Mouse (Mus musculus): ENCODE measurements around the gene Trp63.

Gene Trp63

GRCm38 (mm10) chr16:25777501-25777900, 93.9 kb downstream of the Trp63 start:
- intact Hi-C loops (cut with DNase I), result no loop called here

- intact Hi-C loops (cut with DNase I), result no loop called here
Measured at GRCm38 (mm10) chr16:25779964-25780363, 96.4 kb downstream of the Trp63 start.

DNA sequence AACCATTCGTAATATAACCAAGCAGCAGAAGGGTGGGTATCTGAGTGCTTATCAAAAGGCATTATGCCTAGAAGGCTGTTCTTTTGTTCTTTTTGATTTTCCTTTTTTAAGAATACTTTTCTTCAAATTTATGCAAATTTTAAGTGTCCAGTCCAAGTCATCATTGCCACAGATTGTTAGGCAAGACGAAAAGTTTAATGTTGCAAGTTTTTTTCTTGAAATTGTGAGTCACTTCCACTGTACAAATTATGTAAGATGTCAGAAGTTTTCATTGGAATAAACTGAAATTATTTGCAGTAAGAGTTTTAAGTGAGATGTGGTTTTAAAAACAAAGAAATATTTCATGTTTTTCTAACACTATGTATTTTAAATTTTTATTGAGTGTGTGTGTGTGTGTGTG, 100.7 kb downstream of the Trp63 start:
- intact Hi-C loops (cut with DNase I), result no loop called here

- intact Hi-C loops (cut with DNase I), result no loop called here
Measured at GRCm38 (mm10) chr16:25786457-25786856, 102.9 kb downstream of the Trp63 start.

DNA sequence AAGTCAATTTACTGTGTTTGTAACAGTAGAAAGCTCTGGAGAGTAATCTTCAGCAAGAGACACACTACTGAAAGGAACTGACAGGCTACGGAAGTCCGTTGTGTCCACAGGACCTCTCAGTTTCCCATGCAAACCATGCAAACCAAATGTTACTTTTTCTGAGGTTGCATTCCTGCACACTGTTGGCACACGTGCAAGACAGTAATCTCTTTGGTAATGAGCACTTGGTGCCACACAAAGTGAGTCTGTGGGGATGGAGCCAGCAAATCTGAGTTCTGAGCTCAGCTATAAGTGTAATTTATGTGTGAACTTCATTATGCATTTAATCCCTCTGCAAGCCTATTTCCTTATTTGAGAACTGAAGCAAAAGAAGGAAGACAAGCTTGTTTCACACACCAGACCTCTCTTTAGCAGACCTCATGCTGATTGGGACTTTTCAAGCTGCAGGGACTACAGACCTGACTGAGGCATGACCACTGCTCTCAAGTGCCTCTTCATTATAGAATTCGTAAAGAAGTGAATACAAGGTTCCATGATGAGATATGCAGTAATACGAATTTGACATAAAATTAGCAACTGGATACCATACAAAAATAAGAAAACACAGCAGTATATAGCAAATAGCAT, 109.2 kb downstream of the Trp63 start:
- intact Hi-C loops (cut with DNase I), result no loop called here

DNA sequence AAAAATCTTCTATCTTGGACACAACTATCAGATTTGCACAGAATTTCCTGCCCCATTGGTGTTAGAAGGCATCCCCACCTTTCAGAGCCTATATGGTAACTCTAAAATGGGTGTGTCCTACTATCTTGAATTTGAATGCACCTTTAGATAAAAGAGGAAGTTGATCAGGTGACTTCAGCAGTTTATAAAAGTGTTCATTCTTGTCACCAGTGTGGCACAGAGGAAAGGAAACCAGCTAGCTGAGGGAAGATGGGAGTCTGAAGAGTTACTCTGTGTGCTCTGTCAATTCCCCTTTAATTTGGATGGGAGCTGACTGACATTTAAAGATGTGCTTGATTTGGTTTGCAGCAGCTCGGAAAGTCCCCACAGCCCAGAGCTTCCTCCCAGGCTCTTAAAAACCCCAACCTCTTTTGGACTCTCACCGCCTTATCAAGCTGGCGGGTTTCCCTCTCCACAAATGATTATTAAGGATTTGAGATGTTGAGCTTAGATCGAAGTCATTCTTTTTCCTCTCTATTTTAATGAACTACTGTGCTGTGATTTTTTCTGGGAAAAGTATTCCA, 114.2 kb downstream of the Trp63 start:
- intact Hi-C loops (cut with DNase I), result no loop called here

DNA sequence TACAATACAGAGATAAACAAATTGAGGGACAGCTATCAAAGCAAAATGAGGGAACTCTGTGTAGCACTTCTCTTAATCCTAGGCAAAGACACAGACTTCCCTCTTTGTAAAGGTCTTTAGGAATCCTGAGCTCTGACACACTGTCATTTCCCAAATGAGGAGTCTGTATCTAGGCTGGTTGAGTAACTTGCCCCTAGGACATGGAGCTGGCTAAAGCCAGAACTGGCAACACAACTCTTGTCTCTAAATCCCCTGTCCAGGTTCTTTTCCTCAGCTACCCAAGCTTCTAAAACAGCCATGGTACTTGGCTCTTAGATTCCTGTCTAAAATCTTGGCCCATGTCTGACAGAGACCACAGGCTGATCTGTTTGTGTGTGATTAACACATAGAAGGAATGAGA, 116.1 kb downstream of the Trp63 start:
- intact Hi-C loops (cut with DNase I), result no loop called here

DNA sequence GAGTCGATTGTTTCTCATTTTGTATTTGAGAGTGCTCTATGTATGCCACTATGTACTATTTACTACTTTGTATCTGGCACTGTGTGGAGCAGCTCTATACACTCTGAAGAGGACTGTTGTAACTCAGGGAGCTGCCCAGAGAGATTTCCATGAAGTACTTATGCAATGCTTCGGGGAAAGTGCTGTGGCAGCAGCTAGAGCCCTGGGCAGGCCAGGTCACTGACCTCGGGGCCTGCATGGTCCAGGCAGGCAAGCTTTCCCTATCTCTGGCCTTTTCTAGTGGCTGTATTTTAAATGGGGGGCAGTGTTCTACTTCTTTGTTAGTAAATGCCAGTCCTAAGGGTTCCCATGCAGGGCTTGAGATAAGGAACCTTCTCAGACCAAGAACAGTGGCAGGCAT, 121.4 kb downstream of the Trp63 start:
- intact Hi-C loops (cut with DNase I), result no loop called here

GRCm38 (mm10) chr16:25807116-25807515, 123.6 kb downstream of the Trp63 start:
- intact Hi-C loops (cut with DNase I), result no loop called here

- intact Hi-C loops (cut with DNase I), result no loop called here
Measured at GRCm38 (mm10) chr16:25817753-25818624, 134.4 kb downstream of the Trp63 start.

DNA sequence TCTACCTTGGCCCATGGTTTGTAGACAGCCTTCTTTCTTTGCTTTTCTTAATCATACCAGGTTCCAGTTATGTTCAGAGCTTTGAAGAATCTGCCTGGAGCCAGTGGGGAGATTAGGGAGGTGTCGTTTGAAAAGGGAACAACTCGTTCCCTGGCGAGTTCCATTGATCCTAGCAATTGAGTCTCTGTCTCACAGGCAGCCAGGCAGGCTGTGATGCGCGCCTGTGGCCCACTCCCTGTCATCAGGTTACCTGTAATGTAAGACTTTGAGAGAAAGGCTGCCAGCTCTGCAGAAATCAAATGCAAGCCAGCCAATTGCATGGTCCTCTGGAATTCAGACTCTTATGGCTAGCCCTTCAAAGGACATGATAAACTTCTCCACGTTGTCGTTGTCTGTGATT, 142.5 kb downstream of the Trp63 start:
- intact Hi-C loops (cut with DNase I), result no loop called here

DNA sequence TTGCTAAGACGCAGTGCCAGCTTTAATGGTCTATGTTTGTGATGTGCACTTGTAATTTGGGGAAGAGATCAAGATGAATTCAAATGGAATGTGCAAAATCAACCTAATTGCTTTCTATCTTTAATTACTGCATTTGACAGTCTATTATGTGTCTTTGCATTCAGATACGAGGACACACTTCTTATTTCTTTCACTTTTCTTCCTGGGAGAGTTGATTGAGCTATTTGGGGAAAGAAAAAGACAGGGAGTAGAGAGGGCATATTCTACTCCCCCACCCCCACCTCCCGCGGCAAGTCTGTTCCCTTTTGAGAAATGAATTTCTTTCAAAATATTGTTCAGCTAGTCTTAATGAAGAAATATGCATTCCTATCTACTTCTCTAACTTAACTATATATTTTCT, 149.0 kb downstream of the Trp63 start:
- intact Hi-C loops (cut with DNase I), result no loop called here

DNA sequence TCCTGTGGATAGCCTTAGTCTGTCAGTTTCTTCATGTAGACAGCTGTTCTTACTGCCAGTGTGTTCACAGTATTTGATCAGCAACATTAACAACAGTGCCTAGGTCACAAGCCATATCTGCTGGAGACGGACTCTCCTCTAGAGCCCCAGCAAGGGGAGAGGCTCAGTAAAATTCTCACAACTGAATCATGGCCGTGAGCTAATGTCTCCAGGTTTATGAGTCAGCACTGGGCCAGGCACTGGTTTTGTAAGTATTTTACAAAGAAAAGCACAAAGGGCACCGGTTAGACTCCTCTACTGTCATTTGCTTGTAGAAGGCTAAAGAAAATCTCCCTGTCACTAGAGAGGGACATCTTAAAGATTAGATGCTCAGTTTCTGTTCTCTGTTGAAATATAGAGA, 151.7 kb downstream of the Trp63 start:
- intact Hi-C loops (cut with DNase I), result no loop called here

DNA sequence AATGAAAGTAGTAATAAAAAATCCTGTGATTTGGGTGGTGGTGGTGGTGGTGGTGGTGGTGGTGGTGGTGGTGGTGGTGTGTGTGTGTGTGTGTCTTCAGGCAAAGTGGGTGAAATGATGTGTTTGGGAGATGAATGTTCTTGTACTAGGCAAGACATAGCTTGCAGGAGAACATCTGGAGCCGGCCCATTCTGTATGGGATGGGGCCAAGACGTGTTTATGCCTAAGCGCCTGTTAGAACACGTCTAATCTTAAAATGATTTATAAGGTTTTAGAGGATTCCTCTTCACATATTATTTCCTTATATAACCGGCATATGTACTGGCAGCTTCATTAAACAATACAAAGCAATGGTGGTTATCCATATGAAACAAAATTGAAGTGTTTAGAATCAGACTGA, 152.2 kb downstream of the Trp63 start:
- intact Hi-C loops (cut with DNase I), result no loop called here

- intact Hi-C loops (cut with DNase I), result no loop called here
Measured at GRCm38 (mm10) chr16:25842996-25843395, 159.4 kb downstream of the Trp63 start.

GRCm38 (mm10) chr16:25843625-25844024, 160.1 kb downstream of the Trp63 start:
- intact Hi-C loops (cut with DNase I), result no loop called here

DNA sequence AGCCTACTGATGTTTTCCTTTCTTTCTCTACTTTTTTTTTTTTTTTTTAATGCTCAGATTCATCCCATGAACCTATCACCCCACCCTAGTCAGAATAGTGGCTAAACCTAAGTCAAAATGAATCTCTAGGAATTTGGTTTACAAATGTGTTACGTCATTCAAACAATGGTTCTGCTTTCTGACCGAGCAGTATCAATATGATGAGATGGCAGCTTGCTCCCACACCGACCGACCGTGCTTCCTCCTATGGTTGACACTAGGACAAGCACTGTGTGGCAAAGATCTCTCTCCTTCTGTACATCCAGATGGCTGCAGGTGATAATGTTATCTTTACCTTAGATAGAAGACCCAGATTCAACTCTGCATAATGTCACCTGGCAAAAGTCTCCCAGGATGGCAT, 163.0 kb downstream of the Trp63 start:
- intact Hi-C loops (cut with DNase I), result no loop called here

DNA sequence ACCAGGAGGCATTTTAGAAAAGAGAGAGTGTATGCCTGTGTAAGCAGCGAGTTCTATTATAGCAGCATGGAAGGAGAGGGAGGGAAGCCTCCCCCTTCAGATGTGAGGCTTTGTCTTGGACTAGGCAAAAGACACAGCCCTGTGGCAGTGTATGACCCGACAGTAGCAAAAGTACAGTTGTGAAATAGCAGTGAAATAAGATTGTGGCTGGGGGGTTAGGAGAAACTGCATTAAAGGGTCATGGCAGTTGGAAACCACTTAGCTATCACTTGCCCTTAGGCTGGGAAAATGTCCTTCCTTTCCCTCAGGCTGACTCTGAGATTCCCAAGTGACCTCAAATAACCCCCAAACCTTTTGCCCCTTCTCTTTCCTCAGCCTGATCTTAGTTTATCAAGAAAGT, 164.9 kb downstream of the Trp63 start:
- intact Hi-C loops (cut with DNase I), result no loop called here

- intact Hi-C loops (cut with DNase I), result no loop called here
Measured at GRCm38 (mm10) chr16:25849593-25850464, 166.3 kb downstream of the Trp63 start.

DNA sequence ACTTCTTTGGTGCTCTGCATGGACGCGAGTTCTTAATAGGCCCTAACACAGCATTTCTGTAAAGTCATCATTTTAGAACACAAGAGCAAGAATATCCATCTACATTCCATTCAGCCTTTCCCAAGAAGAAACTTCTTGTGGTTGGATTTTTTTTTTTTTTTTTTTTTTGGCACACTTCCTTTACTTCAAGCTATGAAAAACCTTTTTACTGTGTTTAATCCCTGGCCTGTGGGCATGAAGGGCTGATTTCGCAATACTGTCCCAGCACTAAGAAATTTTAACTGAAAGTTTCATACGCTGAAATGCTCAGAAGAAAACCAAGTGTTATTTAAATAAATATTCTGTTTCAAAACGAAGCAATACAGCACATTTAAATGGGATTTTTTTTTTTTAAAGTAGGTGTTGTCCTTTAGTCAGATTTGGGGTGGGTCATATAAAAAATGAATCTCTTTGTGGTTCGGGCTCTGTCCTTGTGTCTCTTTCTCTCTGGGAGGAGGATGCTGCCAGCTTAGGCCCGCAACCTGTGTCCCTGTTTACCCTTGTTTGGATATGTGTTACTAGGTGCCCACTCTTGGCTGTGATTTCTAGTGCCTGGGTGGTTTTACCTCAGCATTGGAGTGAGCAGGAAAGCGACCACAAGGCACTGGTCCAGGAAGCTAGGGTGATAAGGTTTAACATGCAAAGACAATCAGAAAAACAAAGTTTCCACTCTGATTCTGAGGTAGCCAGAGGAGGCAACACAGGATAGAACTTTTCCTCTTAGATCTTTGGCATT, 177.4 kb downstream of the Trp63 start:
- intact Hi-C loops (cut with DNase I), result no loop called here
